8 mouse cellular contexts compared by ENCODE assay signal in the genomic region with DNA sequence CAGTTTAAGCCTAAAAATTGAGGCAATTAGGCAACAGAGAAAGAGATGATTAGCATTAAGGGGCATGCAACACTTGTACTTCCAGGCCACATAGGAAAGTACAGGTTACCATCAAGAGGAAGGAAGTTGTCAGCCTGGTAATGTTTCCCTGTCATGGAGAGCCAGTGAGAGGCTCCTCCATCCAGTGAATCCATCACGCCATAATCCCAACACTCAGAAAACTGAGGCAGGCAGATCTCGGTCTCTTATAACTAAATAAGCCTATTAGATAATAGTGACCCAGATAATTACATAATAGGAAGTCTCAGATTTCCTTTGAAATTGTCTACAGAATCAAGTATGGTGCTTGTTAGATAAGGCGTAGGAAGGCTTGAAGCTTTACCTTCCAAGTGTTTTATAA. TPM values are rescaled to one million over a fixed set of nuclear protein-coding genes. Genes with fewer than 3 reads are reported as not detected.
A peak's percentile ranks its signal among the peaks of the same experiment; 100 is the strongest.
DNase-seq lines count a peak whose midpoint lies in the region; ATAC-seq and TF ChIP-seq lines count a peak whose summit lies in the region.

No protein-coding gene starts in this region.

- no peak for DNase-seq in heart, embryonic 10.5 days (ENCODE audit: low spot score)
- DNase-seq in heart, adult 8-10 months (ENCODE audit: low spot score), result no peak
- no peak for DNase-seq in left cerebral cortex, adult 2 months (ENCODE audit: extremely low spot score in 1 of 2, low spot score in 2 of 2)
- DNase-seq in left cerebral cortex, adult 18-20 months (ENCODE audit: low spot score in 2 of 2), result no peak
- no peak for DNase-seq in liver, embryonic 14.5 days (ENCODE audit: low read depth in 3 of 3, low spot score in 3 of 3)
- no peak for DNase-seq in thymus, postnatal 0 days (ENCODE audit: low spot score)
- no peak for DNase-seq in adrenal gland, adult 8-10 months

- no peak for TF ChIP-seq CTCF in left cerebral cortex, adult 2 months (IDR thresholded peaks at IDR 0.05)
- no peak for TF ChIP-seq CTCF in liver, embryonic 14.5 days (IDR thresholded peaks at IDR 0.05; ENCODE audit: low read depth)

- WGBS in heart, embryonic 10.5 days, result 73% methylated on average over 3 of the region's 3 CpGs
- 32% methylated on average over 3 of the region's 3 CpGs for WGBS in liver, embryonic 14.5 days (ENCODE audit: insufficient replicate concordance)

- H3K36me3 ChIP-seq in heart, embryonic 10.5 days, result no peaks in the 10 kb centered on the region; the same call in 1 of the 2 replicates
- no peaks in the 10 kb centered on the region for H3K36me3 ChIP-seq in liver, embryonic 14.5 days (replicated peaks; ENCODE audit: control insufficient read depth, insufficient read depth, low read depth)

- no peaks in the 10 kb centered on the region for H3K9me3 ChIP-seq in heart, embryonic 10.5 days
- H3K9me3 ChIP-seq in liver, embryonic 14.5 days (ENCODE audit: control insufficient read depth, low read length), result no peaks in the 10 kb centered on the region

- no peak for ATAC-seq in liver, embryonic 14.5 days (ENCODE audit: insufficient read depth)

- H3K4me2 ChIP-seq in liver, embryonic 14.5 days (ENCODE audit: low read depth), result peak overlapping the region; percentile 70

- H3K4me1 ChIP-seq in heart, embryonic 10.5 days, result no peaks in the 10 kb centered on the region
- no peaks in the 10 kb centered on the region for H3K4me1 ChIP-seq in brown adipose tissue, adult 24 weeks (ENCODE audit: control insufficient read depth, insufficient read depth, insufficient read length, low read length)
- peaks cover 3 to 6% of the 10 kb centered on the region in 2 experiments; a peak in 2 of 4 replicates for H3K4me1 ChIP-seq in liver, embryonic 14.5 days (replicated peaks; ENCODE audit: control insufficient read depth in 2 of 2, insufficient read depth in 2 of 2, low read length in 1 of 2)

- TF ChIP-seq EP300 in liver, embryonic 14.5 days (IDR thresholded peaks at IDR 0.05; ENCODE audit: low read depth), result no peak

- no peaks in the 10 kb centered on the region for H3K27me3 ChIP-seq in heart, embryonic 10.5 days (ENCODE audit: insufficient read depth, poor library complexity, severe bottlenecking)
- H3K27me3 ChIP-seq in liver, embryonic 14.5 days (ENCODE audit: control insufficient read depth, insufficient read depth, low read length), result no peaks in the 10 kb centered on the region

- H3K27ac ChIP-seq in heart, embryonic 10.5 days, result no peak overlapping the region
- peak overlapping the region; percentile 97 for H3K27ac ChIP-seq in left cerebral cortex, adult 2 months
- H3K27ac ChIP-seq in brown adipose tissue, adult 24 weeks (replicated peaks; ENCODE audit: low read depth, low read length), result peak overlapping the region; percentile 62; the same call in 1 of the 2 replicates
- no peak overlapping the region for H3K27ac ChIP-seq in liver, embryonic 14.5 days

- intact Hi-C loops in left cerebral cortex, adult 2 months (cut with DNase I), result loop anchor here (2.0 kb wide), 1 partner anchor 13 kb away; the partner anchor contains the start of gene Med4

- H3K4me3 ChIP-seq in heart, embryonic 10.5 days, result peak overlapping the region; percentile 60
- peak overlapping the region; percentile 65; the same call in 1 of the 2 replicates for H3K4me3 ChIP-seq in left cerebral cortex, adult 2 months
- H3K4me3 ChIP-seq in brown adipose tissue, adult 24 weeks (ENCODE audit: insufficient read depth, low read depth, low read length), result no peak overlapping the region
- peak overlapping the region in 1 of 2 experiments; percentile 62; a peak in 2 of 4 replicates for H3K4me3 ChIP-seq in liver, embryonic 14.5 days (ENCODE audit: insufficient read depth in 1 of 2, low read depth in 2 of 2, low read length in 2 of 2)

- no peak overlapping the region for H3K9ac ChIP-seq in liver, embryonic 14.5 days (replicated peaks)

RNA-seq across cellular contexts. Expression of gene Sucla2, which starts 1.0 kb away (rescaled TPM):
- 138 and 179 TPM in 2 replicates for polyA plus RNA-seq in heart, embryonic 10.5 days (2016; fragmentation: Nextera tagmentation; extraction: Ambion mirVana)
- 100 to 1,000 TPM; 674 to 810 (median 734) TPM for total RNA-seq in heart, adult 8-10 months (2022)
- total RNA-seq in left cerebral cortex, adult 2 months (2021), result 100 to 1,000 TPM; 143 to 160 TPM
- total RNA-seq in left cerebral cortex, adult 18-20 months (2021), result 100 to 1,000 TPM; 150 to 160 TPM
- 1,877 and 1,970 TPM in 2 replicates for polyA plus RNA-seq in brown adipose tissue, adult 24 weeks (2012; ENCODE audit: insufficient read depth, insufficient read length, missing spikeins)
- polyA plus RNA-seq in liver, embryonic 14.5 days (2012; rRNA removed), result 13.0 and 22.0 TPM in 2 replicates
- 54.5 and 57.6 TPM in 2 replicates for polyA plus RNA-seq in liver, embryonic 14.5 days (2014; fragmentation: Nextera tagmentation; extraction: Ambion mirVana)
- 90.3 and 90.9 TPM in 2 replicates for polyA plus RNA-seq in thymus, postnatal 0 days (2015; fragmentation: Nextera tagmentation; extraction: Ambion mirVana)
- 100 to 1,000 TPM; 218 to 281 (median 245) TPM for total RNA-seq in adrenal gland, adult 8-10 months (2022)

RNA-seq across cellular contexts. Expression of gene Med4, which starts 14.3 kb away (rescaled TPM):
- 68.5 and 87.0 TPM in 2 replicates for polyA plus RNA-seq in heart, embryonic 10.5 days (2016; fragmentation: Nextera tagmentation; extraction: Ambion mirVana)
- 10 to 100 TPM; 19.8 to 23.7 (median 21.3) TPM for total RNA-seq in heart, adult 8-10 months (2022)
- total RNA-seq in left cerebral cortex, adult 2 months (2021), result 10 to 100 TPM; 26.6 to 26.9 TPM
- 10 to 100 TPM; 28.3 to 32.3 TPM for total RNA-seq in left cerebral cortex, adult 18-20 months (2021)
- 14.7 and 23.5 TPM in 2 replicates for polyA plus RNA-seq in brown adipose tissue, adult 24 weeks (2012; ENCODE audit: insufficient read depth, insufficient read length, missing spikeins)
- polyA plus RNA-seq in liver, embryonic 14.5 days (2012; rRNA removed), result 13.3 and 18.2 TPM in 2 replicates
- polyA plus RNA-seq in liver, embryonic 14.5 days (2014; fragmentation: Nextera tagmentation; extraction: Ambion mirVana), result 25.7 and 28.6 TPM in 2 replicates
- 80.7 and 90.5 TPM in 2 replicates for polyA plus RNA-seq in thymus, postnatal 0 days (2015; fragmentation: Nextera tagmentation; extraction: Ambion mirVana)
- total RNA-seq in adrenal gland, adult 8-10 months (2022), result 10 to 100 TPM; 23.1 to 29.5 (median 26.1) TPM

RNA-seq across cellular contexts. Expression of gene Nudt15, which starts 23.9 kb away (rescaled TPM):
- 4.9 and 5.7 TPM in 2 replicates for polyA plus RNA-seq in heart, embryonic 10.5 days (2016; fragmentation: Nextera tagmentation; extraction: Ambion mirVana)
- total RNA-seq in heart, adult 8-10 months (2022), result 10 to 100 TPM in 1 of 4 experiments, 1 to 10 TPM in 3; 7.4 to 10.5 (median 8.8) TPM
- total RNA-seq in left cerebral cortex, adult 2 months (2021), result 1 to 10 TPM; 5.2 to 6.0 TPM
- 1 to 10 TPM; 5.0 to 5.9 TPM for total RNA-seq in left cerebral cortex, adult 18-20 months (2021)
- 11.5 and 12.1 TPM in 2 replicates for polyA plus RNA-seq in brown adipose tissue, adult 24 weeks (2012; ENCODE audit: insufficient read depth, insufficient read length, missing spikeins)
- polyA plus RNA-seq in liver, embryonic 14.5 days (2012; rRNA removed), result 1.1 and 1.4 TPM in 2 replicates
- polyA plus RNA-seq in liver, embryonic 14.5 days (2014; fragmentation: Nextera tagmentation; extraction: Ambion mirVana), result 2.9 and 3.4 TPM in 2 replicates
- polyA plus RNA-seq in thymus, postnatal 0 days (2015; fragmentation: Nextera tagmentation; extraction: Ambion mirVana), result 8.8 and 9.4 TPM in 2 replicates
- 1 to 10 TPM; 5.2 to 7.2 (median 6.9) TPM for total RNA-seq in adrenal gland, adult 8-10 months (2022)

Comparison
In these comparisons a context has a peak if more than half of its experiments do, and no peak if none do; other contexts are left out.
1. H3K27ac ChIP-seq: peak in left cerebral cortex, adult 2 months (single experiment) and brown adipose tissue, adult 24 weeks (single experiment); none in heart, embryonic 10.5 days (single experiment) and liver, embryonic 14.5 days (single experiment).